Mouse (Mus musculus) testis, adult 2 months (tissue): Measurements from ENCODE around the gene Dxo. TPM values are rescaled to one million over a fixed set of nuclear protein-coding genes. Genes with fewer than 3 reads are reported as not detected.

Experiments
- H3K27ac ChIP-seq: fragments of 200-500 bp; 2 replicates; pipeline ENCODE4 v1.5.1; 2012; ENCODE audit warnings: low read depth, low read length; ENCODE audit not compliant: control insufficient read depth, insufficient read depth
- H3K27me3 ChIP-seq: fragments of 200-500 bp; 2 replicates; pipeline ENCODE4 v1.6.1; 2012; ENCODE audit warnings: mild to moderate bottlenecking, low read length, moderate library complexity; ENCODE audit not compliant: control insufficient read depth, insufficient read depth
- H3K36me3 ChIP-seq: fragments of 200-500 bp; 2 replicates; pipeline ENCODE4 v1.6.1; 2012; ENCODE audit warnings: mild to moderate bottlenecking, low read length; ENCODE audit not compliant: control insufficient read depth, insufficient read depth
- H3K4me1 ChIP-seq: fragments of 200-500 bp; 2 replicates; pipeline ENCODE4 v1.6.1; 2012; ENCODE audit warnings: low read length; ENCODE audit not compliant: control insufficient read depth, insufficient read depth
- H3K4me3 ChIP-seq: fragments of 200-500 bp; 2 replicates; pipeline ENCODE4 v1.5.1; 2012; ENCODE audit warnings: low read depth, mild to moderate bottlenecking, low read length, moderate library complexity, mixed read lengths; ENCODE audit not compliant: control insufficient read depth
- CTCF ChIP-seq: fragments of 200-500 bp; IDR thresholded peaks from 2 replicates; pipeline ENCODE4 v1.5.1; 2012; ENCODE audit warnings: low read depth, mild to moderate bottlenecking, inconsistent platforms, low read length, moderate library complexity; ENCODE audit not compliant: control insufficient read depth, insufficient read depth, insufficient replicate concordance
- POLR2A ChIP-seq: fragments of 200-500 bp; IDR thresholded peaks from 2 replicates; pipeline ENCODE4 v1.6.1; 2012; ENCODE audit warnings: low read depth, mild to moderate bottlenecking, inconsistent platforms, low read length, moderate library complexity; ENCODE audit not compliant: control insufficient read depth
- polyA plus RNA-seq: library from polyadenylated mRNA; depleted of rRNA; stranded (reverse); fragments of >200 nt; gene quantifications from 2 replicates; pipeline ENCODE4 v1.2.3, GENCODE M21; 2012

The Dxo gene
- polyA plus RNA-seq, 1 experiment = 51.3 TPM

DNA sequence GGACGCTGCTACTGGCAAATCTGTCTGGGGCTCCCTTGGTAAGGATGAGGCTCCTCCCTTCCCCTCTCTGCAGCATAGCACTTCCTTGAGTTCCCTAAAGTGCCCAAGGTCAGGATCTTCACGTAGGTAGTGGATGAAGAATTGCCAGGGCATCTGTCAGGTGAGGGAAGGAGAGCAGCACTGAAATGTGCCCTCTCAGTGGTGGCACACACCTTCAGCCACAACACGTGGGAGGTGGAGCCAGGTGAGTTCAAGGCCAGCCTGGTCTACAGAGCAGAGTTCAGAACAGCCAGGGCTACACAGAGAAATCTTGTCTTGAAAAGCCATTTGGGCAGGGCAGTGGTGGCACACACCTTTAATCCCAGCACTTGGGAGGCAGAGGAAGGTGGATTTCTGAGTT is 17.9 kb downstream of the Dxo start:
- Histone ChIP-seq H3K27me3 (no peaks in the 10 kb centered on the region), H3K27ac (no peak overlapping the region), H3K36me3 (no peaks in the 10 kb centered on the region), H3K4me1 (peaks cover 3% of the 10 kb centered on the region), H3K4me3 (no peak overlapping the region)
- TF ChIP-seq POLR2A = no peak
- no peak for TF ChIP-seq CTCF

- no peaks in the 10 kb centered on the region for H3K27me3 ChIP-seq
- H3K27ac ChIP-seq = no peak overlapping the region
- no peaks in the 10 kb centered on the region for H3K36me3 ChIP-seq
- H3K4me1 ChIP-seq = peaks cover 2% of the 10 kb centered on the region
- H3K4me3 ChIP-seq = no peak overlapping the region
- TF ChIP-seq CTCF = peak; percentile 51; the same call in 1 of the 2 replicates
- TF ChIP-seq POLR2A = no peak
Observed at GRCm38 (mm10) chr17:34855825-34856224, 19.0 kb downstream of the Dxo start.

- Histone ChIP-seq H3K36me3 (no peaks in the 10 kb centered on the region), H3K27ac (no peak overlapping the region), H3K4me3 (no peak overlapping the region), H3K27me3 (no peaks in the 10 kb centered on the region), H3K4me1 (no peaks in the 10 kb centered on the region)
- TF ChIP-seq CTCF = no peak
Observed at GRCm38 (mm10) chr17:34858670-34859069, 21.9 kb downstream of the Dxo start.

GRCm38 (mm10) chr17:34860514-34860913 is 23.7 kb downstream of the Dxo start:
- Histone ChIP-seq H3K4me1 (no peaks in the 10 kb centered on the region), H3K36me3 (no peaks in the 10 kb centered on the region), H3K27ac (no peak overlapping the region), H3K27me3 (no peaks in the 10 kb centered on the region), H3K4me3 (no peak overlapping the region)
- TF ChIP-seq CTCF (no peak), POLR2A (no peak)

- Histone ChIP-seq H3K27me3 (no peaks in the 10 kb centered on the region), H3K36me3 (no peaks in the 10 kb centered on the region), H3K27ac (no peak overlapping the region), H3K4me3 (no peak overlapping the region), H3K4me1 (no peaks in the 10 kb centered on the region)
- TF ChIP-seq POLR2A (no peak), CTCF (no peak)
Observed at GRCm38 (mm10) chr17:34861704-34862415, 25.0 kb downstream of the Dxo start.

GRCm38 (mm10) chr17:34862416-34863081 is 25.7 kb downstream of the Dxo start, which contains the start of gene Cfb:
Gene Cfb, minus strand, starts transcription at chr17:34862518.
- Histone ChIP-seq H3K27me3 (no peaks in the 10 kb centered on the region), H3K4me3 (no peak within 1 kb of the TSS), H3K36me3 (no peaks in the 10 kb centered on the region), H3K27ac (no peak within 1 kb of the TSS), H3K4me1 (no peaks in the 10 kb centered on the region)
- no peak for TF ChIP-seq CTCF

DNA sequence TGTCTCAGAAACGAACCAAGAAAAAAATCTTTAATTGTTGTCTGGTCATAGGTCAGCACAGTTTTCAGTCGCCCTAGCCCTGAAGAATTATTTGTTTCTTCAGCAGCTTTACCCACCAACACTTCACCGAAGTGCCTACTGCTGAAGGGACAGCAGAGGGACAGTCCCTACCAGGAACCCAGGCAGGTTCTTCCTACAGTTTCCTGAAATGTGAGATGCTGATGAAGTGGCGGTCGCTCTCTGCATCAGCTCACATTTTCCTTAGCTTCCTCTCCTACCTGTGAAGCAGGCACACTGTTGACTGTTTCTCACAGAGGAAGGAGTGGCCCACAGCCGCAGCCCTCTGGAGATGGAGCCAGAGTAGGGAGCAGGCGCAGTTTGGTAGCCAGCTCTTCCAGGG is 29.2 kb downstream of the Dxo start:
- no peaks in the 10 kb centered on the region for H3K4me1 ChIP-seq
- no peak overlapping the region for H3K4me3 ChIP-seq
- TF ChIP-seq POLR2A (no peak), CTCF (no peak)
- no peaks in the 10 kb centered on the region for H3K36me3 ChIP-seq
- no peak overlapping the region for H3K27ac ChIP-seq
- no peaks in the 10 kb centered on the region for H3K27me3 ChIP-seq
